In the genomic region with DNA sequence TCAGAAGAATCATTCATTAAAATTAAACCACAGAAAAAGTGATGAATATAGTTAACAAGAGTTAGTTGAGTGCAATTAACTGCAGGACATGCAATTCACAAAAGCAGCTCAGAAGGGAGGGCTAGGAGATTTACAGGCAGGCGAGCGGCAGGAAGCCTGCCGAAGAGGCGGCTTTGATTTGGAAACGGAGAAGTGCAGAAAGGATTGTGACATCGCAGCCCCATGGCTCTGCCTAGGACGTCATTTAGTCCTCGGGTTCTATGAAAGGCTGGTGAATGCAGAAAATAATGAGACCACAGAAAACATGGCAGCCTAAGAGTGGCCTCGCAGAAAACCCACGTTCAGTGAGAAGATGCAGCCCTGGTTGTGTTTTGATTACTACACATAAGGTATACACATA, we compare ENCODE assay signal across 14 mouse cellular contexts. TPM values are rescaled to one million over a fixed set of nuclear protein-coding genes. Genes with fewer than 3 reads are reported as not detected.
DNase-seq lines count a peak whose midpoint lies in the region; ATAC-seq and TF ChIP-seq lines count a peak whose summit lies in the region.
"Had no signal": no experiment of that assay in that cellular context is flagged by ENCODE, and none has a peak within 500 bp of the region (broad histone marks: within the 10 kb centered on the region; RNA-seq: fewer than 3 reads in every experiment).

No protein-coding gene starts in this region.

- no peak for TF ChIP-seq CTCF in lung, adult 2 months (IDR thresholded peaks at IDR 0.05; ENCODE audit: insufficient read depth, low read length)
- TF ChIP-seq CTCF in stomach, postnatal 0 days (IDR thresholded peaks at IDR 0.05; ENCODE audit: low read depth), result no peak

- peaks cover 6% of the 10 kb centered on the region for H3K4me1 ChIP-seq in heart, embryonic 10.5 days
- H3K4me1 ChIP-seq in lung, adult 2 months (ENCODE audit: control insufficient read depth, insufficient read depth, low read length), result peaks cover 2% of the 10 kb centered on the region; the same call in 1 of the 2 replicates
- no peaks in the 10 kb centered on the region for H3K4me1 ChIP-seq in stomach, postnatal 0 days (replicated peaks; ENCODE audit: control insufficient read depth, insufficient read depth)
- H3K4me1 ChIP-seq: embryonic facial prominence, embryonic 12.5 days; heart, embryonic 15.5 days had no signal

- ATAC-seq in monocyte, adult 5-6 weeks (replicated peaks; ENCODE audit: insufficient number of reproducible peaks, low FRiP score, low TSS enrichment, poor library complexity, severe bottlenecking), result peak; percentile 77
- ATAC-seq in stomach, postnatal 0 days (ENCODE audit: low FRiP score, low TSS enrichment), result no peak
- ATAC-seq: intestine, embryonic 16.5 days had no signal

- peak; percentile 28 to 62 for DNase-seq in heart, adult 18-20 months
- no peak for DNase-seq in heart, embryonic 10.5 days (ENCODE audit: low spot score)
- peak; percentile 62 to 73 for DNase-seq in lung, adult 18-20 months
- no peak for DNase-seq in lung, adult 2 months
- DNase-seq in heart, postnatal 14 days, result peak; percentile 30 to 31
- DNase-seq in natural killer cell, adult 2 months (ENCODE audit: low spot score in 2 of 2), result no peak
- DNase-seq in stomach, postnatal 0 days (ENCODE audit: low spot score), result no peak
- DNase-seq: cerebellum, adult 11 months had no signal

- no peak for TF ChIP-seq POLR2A in lung, adult 2 months (IDR thresholded peaks at IDR 0.05; ENCODE audit: borderline replicate concordance, extremely low read depth, low read depth, low read length)

- no peak overlapping the region for H3K27ac ChIP-seq in heart, embryonic 10.5 days
- H3K27ac ChIP-seq in stomach, postnatal 0 days (replicated peaks), result no peak overlapping the region
- H3K27ac ChIP-seq: embryonic facial prominence, embryonic 12.5 days; heart, embryonic 15.5 days; liver, embryonic 15.5 days had no signal

- no peaks in the 10 kb centered on the region for H3K9me3 ChIP-seq in heart, embryonic 10.5 days
- H3K9me3 ChIP-seq in stomach, postnatal 0 days (ENCODE audit: control insufficient read depth, low read length), result no peaks in the 10 kb centered on the region
- H3K9me3 ChIP-seq: embryonic facial prominence, embryonic 12.5 days; heart, embryonic 15.5 days; liver, embryonic 15.5 days had no signal

- H3K9ac ChIP-seq in stomach, postnatal 0 days (ENCODE audit: low read length), result no peak overlapping the region
- H3K9ac ChIP-seq: embryonic facial prominence, embryonic 12.5 days; heart, embryonic 15.5 days; liver, embryonic 15.5 days had no signal

- H3K4me2 ChIP-seq in stomach, postnatal 0 days (replicated peaks; ENCODE audit: low read depth), result no peak overlapping the region
- H3K4me2 ChIP-seq: embryonic facial prominence, embryonic 12.5 days; heart, embryonic 15.5 days; liver, embryonic 15.5 days had no signal

- intact Hi-C loops in heart, postnatal 14 days (cut with DNase I), result no loop called here

- no peak for TF ChIP-seq EP300 in stomach, postnatal 0 days (optimal IDR thresholded peaks at IDR 0.05)

- WGBS in heart, embryonic 10.5 days, result 25% methylated on average over 10 of the region's 10 CpGs
- WGBS in lung, adult 2 months, result 37% methylated on average over 10 of the region's 10 CpGs
- WGBS in stomach, postnatal 0 days, result 42% methylated on average over 10 of the region's 10 CpGs

- H3K27me3 ChIP-seq in heart, embryonic 10.5 days (ENCODE audit: insufficient read depth, poor library complexity, severe bottlenecking), result no peaks in the 10 kb centered on the region
- H3K27me3 ChIP-seq in stomach, postnatal 0 days (ENCODE audit: control insufficient read depth, insufficient read depth, low read length), result no peaks in the 10 kb centered on the region
- H3K27me3 ChIP-seq: embryonic facial prominence, embryonic 12.5 days; heart, embryonic 15.5 days; liver, embryonic 15.5 days had no signal

- H3K36me3 ChIP-seq in heart, embryonic 10.5 days, result no peaks in the 10 kb centered on the region
- no peaks in the 10 kb centered on the region for H3K36me3 ChIP-seq in stomach, postnatal 0 days (ENCODE audit: control insufficient read depth, insufficient read depth, low read length)
- H3K36me3 ChIP-seq: embryonic facial prominence, embryonic 12.5 days; heart, embryonic 15.5 days; liver, embryonic 15.5 days had no signal

- H3K4me3 ChIP-seq in heart, embryonic 10.5 days, result no peak overlapping the region
- no peak overlapping the region for H3K4me3 ChIP-seq in lung, adult 2 months (replicated peaks; ENCODE audit: extremely low read depth, low read depth, low read length)
- no peak overlapping the region for H3K4me3 ChIP-seq in stomach, postnatal 0 days (ENCODE audit: low read depth, low read length)
- H3K4me3 ChIP-seq: embryonic facial prominence, embryonic 12.5 days; heart, embryonic 15.5 days; liver, embryonic 15.5 days; myocyte had no signal

RNA-seq across cellular contexts. Expression of a gene that starts 34.3 kb away (rescaled TPM):
- 1 to 10 TPM; 2.1 to 5.2 TPM for total RNA-seq in heart, adult 18-20 months (2021)
- 1.5 and 3.6 TPM in 2 replicates for polyA plus RNA-seq in heart, embryonic 10.5 days (2016; fragmentation: Nextera tagmentation; extraction: Ambion mirVana)
- 33.1 and 37.2 TPM in 2 replicates for polyA plus RNA-seq in lung, adult 2 months (2012; rRNA removed)
- 1 to 10 TPM; 2.7 to 2.8 TPM for total RNA-seq in heart, postnatal 14 days (2021)
- total RNA-seq in monocyte, adult 5-6 weeks (2017), result 14.4 to 23.3 TPM (median 16.8 TPM) in 3 replicates
- 70.7 and 73.2 TPM in 2 replicates for polyA plus RNA-seq in stomach, postnatal 0 days (2015; fragmentation: Nextera tagmentation; extraction: Ambion mirVana)

Comparison
In these comparisons a context has a peak if more than half of its experiments do, and no peak if none do; other contexts are left out.
1. DNase-seq: peak in heart, adult 18-20 months (2 of 2), lung, adult 18-20 months (2 of 2) and heart, postnatal 14 days (2 of 2); none in heart, embryonic 10.5 days (single experiment), lung, adult 2 months (single experiment), natural killer cell, adult 2 months (0 of 2) and stomach, postnatal 0 days (single experiment).